Mouse (Mus musculus) neural tube, embryonic 11.5 days (tissue): ENCODE data around the gene Poldip3. TPM values are rescaled to one million over a fixed set of nuclear protein-coding genes. Genes with fewer than 3 reads are reported as not detected.
A peak's percentile ranks its signal among the peaks of the same experiment; 100 is the strongest.

ENCODE experiments used
- ATAC-seq: fragments of 200-750 bp; cut with Nextera tagmentation; 2 replicates; pipeline ENCODE4 v1.8.0; 2017; ENCODE audit warnings: moderate number of reproducible peaks, mild to moderate bottlenecking, moderate TSS enrichment, moderate library complexity; ENCODE audit not compliant: insufficient read depth, low FRiP score, low TSS enrichment
- DNase-seq: peaks from one replicate; pipeline ENCODE4 v3.0.0-alpha.2; 2015; ENCODE audit warnings: low spot score
- H3K27ac ChIP-seq: fragments of 300-500 bp; sonication (generic); 2 replicates; pipeline ENCODE4 v1.5.1; 2014; ENCODE audit warnings: low read depth, mild to moderate bottlenecking, low read length
- H3K27me3 ChIP-seq: fragments of 300-500 bp; sonication (generic); 2 replicates; pipeline ENCODE4 v1.6.1; 2014; ENCODE audit warnings: mild to moderate bottlenecking, low read length, mixed read lengths; ENCODE audit not compliant: control insufficient read depth, insufficient read depth
- H3K36me3 ChIP-seq: fragments of 300-500 bp; sonication (generic); 2 replicates; pipeline ENCODE4 v1.6.1; 2014; ENCODE audit warnings: mild to moderate bottlenecking, low read length, moderate library complexity, mixed read lengths; ENCODE audit not compliant: control insufficient read depth, insufficient read depth
- H3K4me1 ChIP-seq: fragments of 300-500 bp; sonication (generic); 2 replicates; pipeline ENCODE4 v1.6.1; 2014; ENCODE audit warnings: low read length, mixed read lengths; ENCODE audit not compliant: control insufficient read depth, insufficient read depth
- H3K4me2 ChIP-seq: fragments of 300-500 bp; sonication (generic); 2 replicates; pipeline ENCODE4 v1.6.1; 2014; ENCODE audit warnings: low read depth, mild to moderate bottlenecking, moderate library complexity
- H3K4me3 ChIP-seq: fragments of 300-500 bp; sonication (generic); 2 replicates; pipeline ENCODE4 v1.5.1; 2014; ENCODE audit warnings: low read depth, low read length
- H3K9ac ChIP-seq: fragments of 300-500 bp; sonication (generic); 2 replicates; pipeline ENCODE4 v1.6.1; 2014; ENCODE audit warnings: mild to moderate bottlenecking, low read length
- H3K9me3 ChIP-seq: fragments of 300-500 bp; sonication (generic); 2 replicates; pipeline ENCODE4 v1.6.1; 2016; ENCODE audit warnings: low read length; ENCODE audit not compliant: control insufficient read depth
- WGBS: fragments of 180-500 bp; shearing (Covaris S2); extraction: QIAGEN DNeasy Blood & Tissue Kit; methylation state at CpG from one replicate; pipeline ENCODE4 v1.1.7; 2014; 5-methylcytosine and 5-hydroxymethylcytosine counted together
- polyA plus RNA-seq: library from polyadenylated mRNA; unstranded; fragments of >200 nt; fragmentation: Nextera tagmentation; extraction: Ambion mirVana; gene quantifications from 2 replicates; pipeline ENCODE4 v1.2.1, GENCODE M21; 2014

Gene Poldip3
- polyA plus RNA-seq, 1 experiment from 2014 or later, result 196 TPM

- 62% methylated on average over 5 of the region's 5 CpGs for WGBS
- Histone ChIP-seq H3K9me3 (no peaks in the 10 kb centered on the region), H3K4me3 (no peak overlapping the region), H3K27me3 (no peaks in the 10 kb centered on the region), H3K9ac (no peak overlapping the region), H3K27ac (no peak overlapping the region), H3K4me1 (peaks cover 7% of the 10 kb centered on the region; the same call in 1 of the 2 replicates), H3K36me3 (no peaks in the 10 kb centered on the region), H3K4me2 (no peak overlapping the region)
- DNase-seq, result no peak
- ATAC-seq, result no peak
These were observed 17.9 kb upstream of the Poldip3 start for GRCm38 (mm10) chr15:83167126-83167525.

DNA sequence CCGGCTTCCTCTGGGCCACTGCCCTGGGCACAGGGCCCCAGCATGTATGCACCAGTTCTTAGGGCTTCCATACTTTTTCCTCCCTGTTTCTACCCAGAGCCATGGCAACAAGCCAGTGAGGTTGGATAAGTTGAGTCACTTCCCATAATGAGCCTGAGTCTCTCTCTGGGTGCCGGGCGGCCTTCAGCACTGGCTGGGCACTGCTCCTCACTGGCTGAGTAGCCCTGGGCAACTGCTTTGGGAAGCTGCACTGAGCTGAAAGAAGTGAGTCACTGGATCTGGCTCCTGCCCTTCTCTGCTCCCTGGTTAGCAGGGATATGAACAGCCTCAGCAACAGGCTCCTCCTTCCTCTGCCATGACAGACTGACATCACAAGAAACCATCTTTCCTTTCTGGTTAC is 17.5 kb upstream of the Poldip3 start:
- no peaks in the 10 kb centered on the region for H3K9me3 ChIP-seq
- DNase-seq (no peak), ATAC-seq (no peak)
- H3K27ac ChIP-seq, result no peak overlapping the region
- H3K36me3 ChIP-seq, result no peaks in the 10 kb centered on the region
- H3K27me3 ChIP-seq, result no peaks in the 10 kb centered on the region
- no peak overlapping the region for H3K4me2 ChIP-seq
- H3K4me1 ChIP-seq, result peaks cover 10% of the 10 kb centered on the region; the same call in 1 of the 2 replicates
- no peak overlapping the region for H3K4me3 ChIP-seq
- no peak overlapping the region for H3K9ac ChIP-seq
- WGBS, result 92% methylated on average over 3 of the region's 3 CpGs

DNA sequence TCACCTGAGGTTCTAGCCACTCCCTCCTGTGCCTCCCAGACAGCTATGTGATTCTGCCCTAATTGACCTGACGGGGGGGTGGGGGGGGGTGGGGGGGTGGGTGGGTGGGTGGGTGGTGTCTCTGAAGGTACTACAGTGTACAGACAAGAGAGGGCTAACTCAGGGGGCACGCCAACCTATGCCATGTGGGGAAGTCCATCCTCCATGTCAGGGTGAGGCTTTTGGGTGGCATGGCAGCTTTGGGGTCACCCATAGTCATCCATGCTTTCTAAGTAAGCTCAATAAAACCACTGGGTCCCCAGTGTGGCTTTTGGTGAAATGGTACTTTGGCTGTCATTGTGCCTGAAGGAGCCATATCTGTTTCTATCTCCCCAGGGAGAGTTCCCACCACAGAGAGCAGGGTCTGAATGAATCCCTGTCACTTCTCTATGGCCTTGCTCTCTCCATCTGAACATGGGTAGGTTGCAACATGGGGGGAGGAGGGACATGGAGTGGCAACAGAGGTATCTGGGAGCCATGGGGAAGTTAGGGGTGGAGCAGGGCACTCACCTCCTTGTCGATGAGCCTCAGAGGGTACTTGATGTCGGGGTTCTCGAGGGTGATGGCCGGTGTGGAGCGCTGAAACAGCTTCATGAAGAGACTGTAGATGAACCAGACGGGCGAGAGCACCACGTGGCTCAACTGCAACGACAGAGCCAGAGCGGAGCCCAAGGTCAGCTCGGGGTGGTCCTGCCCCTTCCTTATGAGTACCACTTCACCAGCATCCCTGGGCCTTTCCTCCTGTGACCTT is 16.5 kb upstream of the Poldip3 start:
- 91% methylated on average over 13 of the region's 13 CpGs for WGBS
- no peak for ATAC-seq
- H3K4me1 ChIP-seq, result peaks cover 17% of the 10 kb centered on the region

DNA sequence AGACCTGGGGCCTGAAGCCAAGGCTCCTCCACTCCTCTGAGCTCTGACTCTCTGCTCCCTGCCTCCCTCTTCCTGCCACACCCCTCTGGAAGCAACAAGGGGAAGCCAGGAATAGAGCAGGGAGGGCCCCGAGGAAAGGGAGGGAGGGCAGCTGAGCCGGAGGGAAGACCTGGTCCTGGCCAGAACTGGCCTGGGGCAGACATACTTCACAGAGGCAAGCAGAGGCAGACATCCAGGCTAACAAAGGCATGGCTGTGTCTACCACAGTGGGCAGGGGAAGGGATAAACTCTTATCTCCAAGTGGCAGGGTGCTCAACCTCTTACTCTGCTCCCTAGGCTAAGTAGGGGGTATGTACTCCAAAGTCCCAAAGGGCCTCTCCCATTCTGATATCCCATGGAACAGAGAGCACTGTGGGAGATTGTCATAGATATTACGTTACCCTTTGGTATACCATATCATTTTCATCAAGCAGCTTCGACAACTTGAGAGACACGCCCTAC is 15.8 kb upstream of the Poldip3 start:
- WGBS, result 79% methylated on average over 5 of the region's 5 CpGs
- no peak overlapping the region for H3K4me3 ChIP-seq
- H3K4me2 ChIP-seq, result no peak overlapping the region
- peaks cover 14% of the 10 kb centered on the region for H3K4me1 ChIP-seq
- H3K9ac ChIP-seq, result no peak overlapping the region; the same call in 1 of the 2 replicates
- H3K27ac ChIP-seq, result no peak overlapping the region
- no peaks in the 10 kb centered on the region for H3K9me3 ChIP-seq
- ATAC-seq (no peak), DNase-seq (no peak)
- H3K36me3 ChIP-seq, result no peaks in the 10 kb centered on the region
- no peaks in the 10 kb centered on the region for H3K27me3 ChIP-seq

More for the DNA sequence above, 16.5 kb upstream of the Poldip3 start:
- DNase-seq, result no peak
- Histone ChIP-seq H3K9ac (no peak overlapping the region), H3K4me3 (no peak overlapping the region), H3K4me2 (no peak overlapping the region), H3K36me3 (no peaks in the 10 kb centered on the region), H3K27ac (no peak overlapping the region), H3K27me3 (no peaks in the 10 kb centered on the region), H3K9me3 (no peaks in the 10 kb centered on the region)

GRCm38 (mm10) chr15:83162818-83163485 is 13.8 kb upstream of the Poldip3 start:
- Histone ChIP-seq H3K27me3 (no peaks in the 10 kb centered on the region), H3K4me2 (no peak overlapping the region), H3K9ac (no peak overlapping the region), H3K27ac (no peak overlapping the region), H3K4me1 (peaks cover 10% of the 10 kb centered on the region), H3K9me3 (no peaks in the 10 kb centered on the region), H3K36me3 (peaks cover 2% of the 10 kb centered on the region), H3K4me3 (no peak overlapping the region)
- ATAC-seq, result no peak
- DNase-seq, result no peak
- 90% methylated on average over 11 of the region's 11 CpGs for WGBS

- 88% methylated on average over 4 of the region's 4 CpGs for WGBS
- no peak for ATAC-seq
- peaks cover 10% of the 10 kb centered on the region for H3K4me1 ChIP-seq
- H3K9ac ChIP-seq, result no peak overlapping the region
- no peaks in the 10 kb centered on the region for H3K27me3 ChIP-seq
- H3K9me3 ChIP-seq, result no peaks in the 10 kb centered on the region
- no peak overlapping the region for H3K27ac ChIP-seq
- H3K4me3 ChIP-seq, result no peak overlapping the region
- no peak overlapping the region for H3K4me2 ChIP-seq
- H3K36me3 ChIP-seq, result peaks cover 2% of the 10 kb centered on the region
- DNase-seq, result no peak
These were observed 12.8 kb upstream of the Poldip3 start for GRCm38 (mm10) chr15:83162001-83162400.

- no peak overlapping the region for H3K4me3 ChIP-seq
- peaks cover 2% of the 10 kb centered on the region for H3K36me3 ChIP-seq
- no peak overlapping the region for H3K4me2 ChIP-seq
- DNase-seq (no peak), ATAC-seq (0 out of 2 replicates have a peak, but pooled peaks have one; percentile 31)
- H3K27me3 ChIP-seq, result no peaks in the 10 kb centered on the region
- peaks cover 10% of the 10 kb centered on the region for H3K4me1 ChIP-seq
- H3K9ac ChIP-seq, result no peak overlapping the region; the same call in 1 of the 2 replicates
- 38% methylated on average over 10 of the region's 10 CpGs for WGBS
- 0 out of 2 replicates have a peak overlapping the region, but pooled peaks have one; percentile 34 for H3K27ac ChIP-seq
- H3K9me3 ChIP-seq, result no peaks in the 10 kb centered on the region
These were observed 12.0 kb upstream of the Poldip3 start for GRCm38 (mm10) chr15:83161062-83161748.

DNA sequence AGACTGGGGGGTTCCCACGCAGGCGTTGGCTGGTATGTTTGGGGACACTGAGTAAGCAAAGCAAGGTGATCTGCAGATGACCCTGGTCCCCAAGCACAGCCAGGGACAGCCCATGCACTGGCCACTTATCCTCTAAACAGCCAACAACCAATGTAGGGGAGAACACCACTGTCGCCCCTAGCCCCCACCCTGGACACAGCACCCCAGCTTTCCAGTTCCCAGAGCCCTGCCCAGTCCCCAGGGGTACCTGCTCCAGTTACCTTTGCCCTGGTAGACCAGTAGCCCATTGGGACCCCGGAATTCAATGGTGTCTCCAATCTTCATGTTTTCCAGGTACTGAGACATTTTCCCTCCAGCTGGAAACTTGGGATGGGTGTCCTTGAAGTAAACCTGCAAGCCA is 11.4 kb upstream of the Poldip3 start:
- Histone ChIP-seq H3K9me3 (no peaks in the 10 kb centered on the region), H3K27ac (no peak overlapping the region), H3K4me3 (no peak overlapping the region), H3K9ac (no peak overlapping the region; the same call in 1 of the 2 replicates), H3K27me3 (no peaks in the 10 kb centered on the region), H3K4me1 (peaks cover 10% of the 10 kb centered on the region), H3K36me3 (peaks cover 2% of the 10 kb centered on the region), H3K4me2 (no peak overlapping the region)
- DNase-seq (no peak), ATAC-seq (no peak)
- WGBS, result 98% methylated on average over 4 of the region's 4 CpGs
